Mouse (Mus musculus): Measurements from ENCODE around the gene Ryr2. TPM values are rescaled to one million over a fixed set of nuclear protein-coding genes. Genes with fewer than 3 reads are reported as not detected.
A peak's percentile ranks its signal among the peaks of the same experiment; 100 is the strongest.
"Not testable (repeated sequence)": the region's sequence is repeated elsewhere in the genome, so short reads cannot be mapped to it uniquely, and the experiment has no call there.

Ryr2 gene
- polyA plus RNA-seq, 1 experiment from 2014 or later = 0.78 TPM

DNA sequence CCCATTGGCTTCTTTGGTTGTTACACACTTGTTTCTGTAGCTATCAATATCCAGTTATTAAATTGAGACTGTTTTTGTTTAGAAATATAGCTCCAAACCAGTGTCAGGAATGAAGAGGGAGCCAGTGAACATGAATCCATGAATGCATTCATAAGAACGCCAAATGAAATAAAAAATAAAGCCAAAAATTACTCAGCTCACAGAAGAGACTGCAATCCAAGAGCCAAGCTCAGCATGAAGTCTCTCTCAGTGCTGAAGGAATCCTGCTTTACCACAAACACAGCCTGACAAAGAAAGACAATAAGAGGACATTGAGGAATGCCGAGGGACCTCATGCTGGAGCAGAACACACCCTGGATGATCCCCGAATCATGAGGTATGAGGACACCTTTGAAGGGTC is 154.8 kb downstream of the Ryr2 start:
- H3K27me3 ChIP-seq (replicated peaks; ENCODE audit: insufficient read depth, low read length) = no peaks in the 10 kb centered on the region
- no peak overlapping the region for H3K4me3 ChIP-seq (ENCODE audit: low read depth, low read length)
- ATAC-seq (no peak), DNase-seq (ENCODE audit: low spot score) (no peak)
- H3K9ac ChIP-seq (replicated peaks; ENCODE audit: low read depth) = no peak overlapping the region
- H3K4me2 ChIP-seq (replicated peaks; ENCODE audit: low read depth, low read length) = no peak overlapping the region
- no peaks in the 10 kb centered on the region for H3K9me3 ChIP-seq (ENCODE audit: low read length)
- H3K36me3 ChIP-seq (ENCODE audit: insufficient read depth, low read length) = no peaks in the 10 kb centered on the region
- H3K4me1 ChIP-seq (ENCODE audit: insufficient read depth, low read depth, low read length) = no peaks in the 10 kb centered on the region
- H3K27ac ChIP-seq (ENCODE audit: low read length) = no peak overlapping the region
- TF ChIP-seq EP300 (IDR thresholded peaks at IDR 0.05) = no peak
- 68% methylated on average over 3 of the region's 3 CpGs for whole genome bisulfite sequencing

DNA sequence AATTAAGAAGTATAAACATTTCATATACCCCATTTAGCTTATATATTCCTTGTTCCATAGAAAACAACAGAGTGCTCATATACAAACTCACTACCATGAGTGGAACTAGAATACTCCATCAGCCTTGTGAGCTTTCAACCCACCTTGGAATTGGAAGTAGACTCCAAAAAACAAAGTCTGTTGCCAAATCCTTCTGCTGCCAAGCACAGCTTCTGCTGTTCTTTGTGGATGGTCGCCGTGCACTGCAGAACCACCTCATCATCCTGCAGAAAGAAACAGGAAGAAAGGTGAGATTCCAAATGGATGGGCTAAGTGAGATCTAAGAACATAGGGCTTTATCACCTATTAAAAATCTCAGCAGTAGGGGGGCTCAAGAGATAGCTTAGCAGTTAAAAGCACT is 161.0 kb downstream of the Ryr2 start:
- no peak for DNase-seq (ENCODE audit: low spot score)
- no peaks in the 10 kb centered on the region for H3K9me3 ChIP-seq (ENCODE audit: low read length)
- no peaks in the 10 kb centered on the region for H3K27me3 ChIP-seq (replicated peaks; ENCODE audit: insufficient read depth, low read length)
- H3K27ac ChIP-seq (ENCODE audit: low read length) = no peak overlapping the region
- WGBS = 88% methylated on average over 2 of the region's 2 CpGs
- H3K4me1 ChIP-seq (ENCODE audit: insufficient read depth, low read depth, low read length) = no peaks in the 10 kb centered on the region
- H3K4me3 ChIP-seq (ENCODE audit: low read depth, low read length) = no peak overlapping the region
- H3K9ac ChIP-seq (replicated peaks; ENCODE audit: low read depth) = no peak overlapping the region
- no peak overlapping the region for H3K4me2 ChIP-seq (replicated peaks; ENCODE audit: low read depth, low read length)
- no peak for ATAC-seq
- TF ChIP-seq EP300 (IDR thresholded peaks at IDR 0.05) (no peak), CTCF (IDR thresholded peaks at IDR 0.05) (no peak)
- H3K36me3 ChIP-seq (ENCODE audit: insufficient read depth, low read length) = no peaks in the 10 kb centered on the region

- ATAC-seq (no peak), DNase-seq (ENCODE audit: low spot score) (no peak)
- Histone ChIP-seq H3K27ac (ENCODE audit: low read length) (no peak overlapping the region), H3K27me3 (replicated peaks; ENCODE audit: insufficient read depth, low read length) (no peaks in the 10 kb centered on the region), H3K9me3 (ENCODE audit: low read length) (no peaks in the 10 kb centered on the region), H3K36me3 (ENCODE audit: insufficient read depth, low read length) (no peaks in the 10 kb centered on the region), H3K9ac (replicated peaks; ENCODE audit: low read depth) (no peak overlapping the region), H3K4me2 (replicated peaks; ENCODE audit: low read depth, low read length) (no peak overlapping the region), H3K4me3 (ENCODE audit: low read depth, low read length) (no peak overlapping the region), H3K4me1 (ENCODE audit: insufficient read depth, low read depth, low read length) (no peaks in the 10 kb centered on the region)
- 75% methylated on average over 4 of the region's 4 CpGs for WGBS
- no peak for TF ChIP-seq EP300 (IDR thresholded peaks at IDR 0.05)
- TF ChIP-seq CTCF (IDR thresholded peaks at IDR 0.05) = no peak
Observed at GRCm38 (mm10) chr13:11941724-11942123, 165.0 kb downstream of the Ryr2 start.

DNA sequence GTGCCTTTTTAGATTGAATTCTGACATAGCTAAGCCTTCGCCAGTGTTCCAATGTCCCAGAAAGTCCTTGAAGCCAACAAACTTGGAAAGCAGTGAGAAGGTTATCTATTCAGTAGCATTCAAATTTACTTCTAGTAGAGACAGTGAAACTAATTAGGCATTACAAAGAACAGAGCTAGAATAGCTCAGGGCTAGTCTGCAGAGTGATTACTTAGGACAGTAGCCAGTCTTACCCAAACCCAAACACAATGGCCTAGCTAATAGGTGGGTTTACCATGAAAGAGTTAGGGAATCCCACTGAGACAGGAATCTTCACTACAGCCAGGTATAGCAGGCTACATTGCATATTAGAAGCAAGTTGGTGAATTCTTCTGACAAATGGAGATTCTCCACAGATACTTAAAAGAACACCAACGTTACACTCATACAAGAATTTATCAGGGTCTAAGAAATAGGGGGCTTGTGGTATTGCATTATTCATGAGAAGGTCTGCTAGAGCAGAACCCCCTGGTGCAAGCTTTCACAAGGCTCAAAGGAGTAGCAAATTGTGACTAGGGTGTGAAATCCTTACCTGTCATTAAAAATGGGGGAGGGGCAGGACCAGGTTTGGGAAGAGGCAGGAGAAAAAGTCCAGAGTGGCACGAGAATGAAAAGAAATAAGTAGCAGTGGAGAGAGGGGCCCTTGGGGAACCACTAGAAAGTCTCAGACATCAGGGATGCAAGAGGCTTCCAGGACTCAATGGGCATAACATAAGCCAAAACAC is 172.3 kb downstream of the Ryr2 start:
- not testable (repeated sequence) for ATAC-seq; H3K9me3 ChIP-seq (ENCODE audit: low read length); H3K36me3 ChIP-seq (ENCODE audit: insufficient read depth, low read length); H3K4me2 ChIP-seq (replicated peaks; ENCODE audit: low read depth, low read length); H3K27me3 ChIP-seq (replicated peaks; ENCODE audit: insufficient read depth, low read length); H3K4me3 ChIP-seq (ENCODE audit: low read depth, low read length); H3K9ac ChIP-seq (replicated peaks; ENCODE audit: low read depth); DNase-seq (ENCODE audit: low spot score); H3K27ac ChIP-seq (ENCODE audit: low read length); H3K4me1 ChIP-seq (ENCODE audit: insufficient read depth, low read depth, low read length)
- WGBS = 67% methylated on average over 3 of the region's 3 CpGs

GRCm38 (mm10) chr13:11933334-11933733 is 173.4 kb downstream of the Ryr2 start:
- Histone ChIP-seq H3K4me1 (ENCODE audit: insufficient read depth, low read depth, low read length) (no peaks in the 10 kb centered on the region), H3K36me3 (ENCODE audit: insufficient read depth, low read length) (no peaks in the 10 kb centered on the region), H3K4me3 (ENCODE audit: low read depth, low read length) (no peak overlapping the region), H3K27me3 (replicated peaks; ENCODE audit: insufficient read depth, low read length) (no peaks in the 10 kb centered on the region), H3K9me3 (ENCODE audit: low read length) (no peaks in the 10 kb centered on the region), H3K27ac (ENCODE audit: low read length) (no peak overlapping the region), H3K4me2 (replicated peaks; ENCODE audit: low read depth, low read length) (no peak overlapping the region), H3K9ac (replicated peaks; ENCODE audit: low read depth) (no peak overlapping the region)
- TF ChIP-seq EP300 (IDR thresholded peaks at IDR 0.05) (no peak), CTCF (IDR thresholded peaks at IDR 0.05) (no peak)
- no peak for ATAC-seq
- no peak for DNase-seq (ENCODE audit: low spot score)

GRCm38 (mm10) chr13:11928709-11929108 is 178.0 kb downstream of the Ryr2 start:
- Histone ChIP-seq H3K4me3 (ENCODE audit: low read depth, low read length) (no peak overlapping the region), H3K27ac (ENCODE audit: low read length) (no peak overlapping the region), H3K9ac (replicated peaks; ENCODE audit: low read depth) (no peak overlapping the region), H3K36me3 (ENCODE audit: insufficient read depth, low read length) (no peaks in the 10 kb centered on the region), H3K27me3 (replicated peaks; ENCODE audit: insufficient read depth, low read length) (no peaks in the 10 kb centered on the region), H3K4me1 (ENCODE audit: insufficient read depth, low read depth, low read length) (no peaks in the 10 kb centered on the region), H3K9me3 (ENCODE audit: low read length) (no peaks in the 10 kb centered on the region), H3K4me2 (replicated peaks; ENCODE audit: low read depth, low read length) (no peak overlapping the region)
- ATAC-seq (no peak), DNase-seq (ENCODE audit: low spot score) (no peak)
- 83% methylated on average over 3 of the region's 3 CpGs for whole genome bisulfite sequencing
- TF ChIP-seq EP300 (IDR thresholded peaks at IDR 0.05) = no peak
- no peak for TF ChIP-seq CTCF (IDR thresholded peaks at IDR 0.05)

DNA sequence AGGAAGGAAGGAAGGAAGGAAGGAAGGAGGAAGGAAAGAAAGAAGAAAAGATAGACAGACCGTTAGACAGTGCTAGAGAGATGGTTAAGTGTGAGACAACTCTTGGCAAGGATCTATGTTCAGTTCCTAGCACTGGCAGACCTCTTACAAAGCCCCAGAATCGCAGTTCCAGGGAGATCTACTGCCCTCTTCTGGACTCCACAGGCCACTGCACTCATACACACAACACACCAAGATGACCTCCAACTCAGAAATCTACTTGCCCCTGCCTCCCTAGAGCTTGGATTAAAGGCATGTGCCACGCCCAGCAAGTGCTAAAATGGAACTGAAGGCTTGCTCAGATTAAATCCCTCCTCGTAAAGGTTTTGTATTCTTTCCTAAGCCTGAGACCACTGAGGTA is 179.0 kb downstream of the Ryr2 start:
- no peak overlapping the region for H3K4me2 ChIP-seq (replicated peaks; ENCODE audit: low read depth, low read length)
- H3K4me3 ChIP-seq (ENCODE audit: low read depth, low read length) = no peak overlapping the region
- H3K36me3 ChIP-seq (ENCODE audit: insufficient read depth, low read length) = no peaks in the 10 kb centered on the region
- DNase-seq (ENCODE audit: low spot score) = no peak
- H3K27ac ChIP-seq (ENCODE audit: low read length) = no peak overlapping the region
- H3K9ac ChIP-seq (replicated peaks; ENCODE audit: low read depth) = no peak overlapping the region
- TF ChIP-seq EP300 (IDR thresholded peaks at IDR 0.05) (no peak), CTCF (IDR thresholded peaks at IDR 0.05) (peak; percentile 27)
- no peaks in the 10 kb centered on the region for H3K9me3 ChIP-seq (ENCODE audit: low read length)
- H3K4me1 ChIP-seq (ENCODE audit: insufficient read depth, low read depth, low read length) = no peaks in the 10 kb centered on the region
- no peaks in the 10 kb centered on the region for H3K27me3 ChIP-seq (replicated peaks; ENCODE audit: insufficient read depth, low read length)
- no peak for ATAC-seq
- 92% methylated on average over 4 of the region's 4 CpGs for WGBS

Data from lung, postnatal 0 days (tissue).